Mouse (Mus musculus): ENCODE results near the gene Erbb2. TPM values are rescaled to one million over a fixed set of nuclear protein-coding genes. Genes with fewer than 3 reads are reported as not detected.

The Erbb2 gene
- polyA plus RNA-seq, 1 experiment: 33.8 TPM

DNA sequence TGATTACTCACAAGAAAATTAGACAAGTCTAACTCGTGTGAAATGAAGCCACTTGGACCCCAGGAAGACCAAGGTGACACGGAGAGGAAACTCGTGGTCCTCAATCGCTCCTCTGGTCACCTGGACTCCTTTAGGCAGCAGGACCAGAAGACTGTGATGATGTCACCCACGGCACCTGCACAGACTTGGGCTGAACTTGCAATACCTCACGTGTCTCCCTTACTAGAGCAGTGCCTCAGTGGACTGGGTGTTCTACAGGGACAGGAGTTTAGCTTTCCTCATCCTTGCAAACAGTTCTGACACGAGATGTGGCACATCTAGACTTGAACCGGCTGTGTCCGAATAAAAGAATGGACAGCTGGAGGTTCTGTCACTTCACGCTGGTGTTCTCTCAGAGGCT is 69.8 kb downstream of the Erbb2 start:
- no peak for DNase-seq (ENCODE audit: low read depth)

DNA sequence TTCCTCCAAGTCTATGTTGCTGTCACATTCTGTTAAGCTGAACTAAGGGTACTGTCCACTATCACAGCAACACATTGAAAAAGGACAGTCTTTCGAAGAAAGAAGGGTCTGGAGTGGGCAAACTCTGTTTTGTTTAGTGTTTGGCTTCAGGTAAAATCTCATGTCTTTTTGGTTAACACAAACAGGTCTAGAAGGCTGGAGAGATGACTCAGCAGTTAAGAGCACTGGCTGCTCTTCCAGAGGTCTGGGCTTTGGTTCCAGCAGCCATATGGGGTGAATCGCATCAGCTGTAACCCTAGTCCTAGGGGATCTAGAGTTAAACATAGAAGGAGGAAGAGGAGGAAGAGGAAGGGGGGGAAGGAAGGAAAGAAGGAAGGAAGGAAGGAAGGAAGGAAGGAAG is 73.5 kb downstream of the Erbb2 start:
- DNase-seq (ENCODE audit: low read depth): no peak

Other genes with a start within 250 kb of the Erbb2 start
- gene Med1, start 219.2 kb upstream of the Erbb2 start, polyA plus RNA-seq (2012; rRNA removed): 11.4 and 11.8 TPM in 2 replicates
- gene Cdk12, start 209.4 kb upstream of the Erbb2 start, polyA plus RNA-seq (2012; rRNA removed): 14.6 and 16.5 TPM in 2 replicates
- gene Neurod2, start 82.8 kb upstream of the Erbb2 start, polyA plus RNA-seq (2012; rRNA removed): not detected in 2 replicates
- 10.1 and 15.0 TPM in 2 replicates for gene Ppp1r1b, start 64.1 kb upstream of the Erbb2 start, polyA plus RNA-seq (2012; rRNA removed)
- gene Stard3, start 54.1 kb upstream of the Erbb2 start, polyA plus RNA-seq (2012; rRNA removed): 61.2 and 80.9 TPM in 2 replicates
- 0.85 and 2.9 TPM in 2 replicates for gene Tcap, start 28.7 kb upstream of the Erbb2 start, polyA plus RNA-seq (2012; rRNA removed)
- 7.5 and 32.4 TPM in 2 replicates for gene Pnmt, start 26.0 kb upstream of the Erbb2 start, polyA plus RNA-seq (2012; rRNA removed)
- gene Pgap3, start 12.0 kb upstream of the Erbb2 start, polyA plus RNA-seq (2012; rRNA removed): 29.5 and 30.4 TPM in 2 replicates
- gene Mien1, start 26.5 kb downstream of the Erbb2 start, polyA plus RNA-seq (2012; rRNA removed): 217 and 228 TPM in 2 replicates
- gene Grb7, start 33.9 kb downstream of the Erbb2 start, polyA plus RNA-seq (2012; rRNA removed): 54.7 and 54.8 TPM in 2 replicates
- 0.82 and 0.98 TPM in 2 replicates for gene Ikzf3, start 133.6 kb downstream of the Erbb2 start, polyA plus RNA-seq (2012; rRNA removed)
- gene Zpbp2, start 138.6 kb downstream of the Erbb2 start, polyA plus RNA-seq (2012; rRNA removed): 0.47 and 1.1 TPM in 2 replicates
- 161 and 192 TPM in 2 replicates for gene Ormdl3, start 174.9 kb downstream of the Erbb2 start, polyA plus RNA-seq (2012; rRNA removed)
- not detected in 2 replicates for gene Lrrc3c, start 185.8 kb downstream of the Erbb2 start, polyA plus RNA-seq (2012; rRNA removed)
- gene Gm12355, start 213.2 kb downstream of the Erbb2 start, polyA plus RNA-seq (2012; rRNA removed): not detected in 2 replicates
- gene Gsdma3, start 213.9 kb downstream of the Erbb2 start, polyA plus RNA-seq (2012; rRNA removed): not detected in 2 replicates
- gene Gsdma2, start 234.3 kb downstream of the Erbb2 start, polyA plus RNA-seq (2012; rRNA removed): not detected in 2 replicates

Data from gonadal fat pad, adult 2 months (tissue).